Mouse (Mus musculus) heart, adult 2 months (tissue): Measurements from ENCODE around the gene Pola2.

Experiments used
- EP300 ChIP-seq: fragments of 200-500 bp; IDR thresholded peaks from 2 replicates; pipeline ENCODE4 v1.6.1; 2011; ENCODE audit warnings: low read depth, low read length, control low read depth; ENCODE audit not compliant: insufficient read depth
- POLR2A ChIP-seq: fragments of 200-500 bp; IDR thresholded peaks from 2 replicates; pipeline ENCODE4 v1.6.1; 2011; ENCODE audit warnings: mild to moderate bottlenecking, low read depth, low read length, control low read depth; ENCODE audit not compliant: insufficient read depth

DNA sequence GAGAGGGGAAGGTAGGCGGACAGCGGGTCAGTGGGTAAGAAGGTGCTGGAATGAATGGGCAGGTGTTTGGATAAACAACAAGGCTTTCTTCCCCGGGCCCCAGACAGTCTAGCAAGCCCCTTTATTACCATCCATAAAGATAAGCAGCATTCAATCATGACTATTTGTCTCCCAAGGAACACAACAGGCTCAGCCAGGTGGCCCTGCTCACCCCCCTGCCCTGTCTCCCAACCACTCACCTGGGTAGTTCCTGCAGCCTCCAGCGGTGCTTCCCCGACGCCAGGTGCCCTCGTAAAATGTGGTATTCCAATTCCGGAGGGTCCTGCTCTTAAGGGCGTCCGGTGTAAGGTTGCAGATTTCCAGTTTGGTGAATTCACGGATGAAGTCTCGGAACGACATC, 43.0 kb upstream of the Pola2 start:
- no peak for TF ChIP-seq POLR2A
- no peak for TF ChIP-seq EP300
